In the genomic region with DNA sequence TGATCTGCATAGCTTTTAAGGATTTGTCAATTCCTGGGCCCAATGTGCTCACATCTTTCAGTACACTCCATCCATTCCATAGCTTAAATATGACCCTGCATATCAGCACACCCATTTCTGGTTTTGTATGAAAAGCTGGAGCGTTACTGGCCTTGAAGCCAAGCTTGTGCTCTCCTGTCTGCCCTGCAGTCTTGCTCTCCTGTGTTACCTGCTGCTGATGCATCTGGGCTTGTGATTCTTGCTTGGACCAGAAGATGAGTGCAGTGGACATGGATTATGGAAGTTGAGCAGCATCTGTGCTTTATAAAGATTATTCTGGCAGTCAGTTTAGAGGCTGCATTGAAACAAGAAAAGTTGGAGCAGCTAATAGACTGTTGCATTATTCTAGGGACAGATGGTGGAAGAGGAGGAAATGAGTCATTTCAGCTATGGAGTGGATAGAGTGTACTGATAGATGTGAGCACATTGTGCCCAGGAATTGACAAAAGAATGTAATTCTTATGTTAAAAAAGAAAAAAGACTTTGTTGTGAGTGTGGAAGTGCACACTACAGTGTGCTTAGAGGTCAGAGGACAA, we compare ENCODE assay signal across 18 mouse cellular contexts. TPM values are rescaled to one million over a fixed set of nuclear protein-coding genes. Genes with fewer than 3 reads are reported as not detected.
A peak's percentile ranks its signal among the peaks of the same experiment; 100 is the strongest.
DNase-seq lines count a peak whose midpoint lies in the region; ATAC-seq and TF ChIP-seq lines count a peak whose summit lies in the region.
"Had no signal": no experiment of that assay in that cellular context is flagged by ENCODE, and none has a peak within 500 bp of the region (broad histone marks: within the 10 kb centered on the region; RNA-seq: fewer than 3 reads in every experiment).

No protein-coding gene starts in this region.

- no peak overlapping the region for H3ac ChIP-seq in C2C12 (ENCODE audit: control insufficient read depth, insufficient read length, low read depth)

- no peak overlapping the region for H3K9ac ChIP-seq in limb, embryonic 15.5 days
- H3K9ac ChIP-seq: liver, embryonic 14.5 days; midbrain, embryonic 13.5 days had no signal

- no peak for TF ChIP-seq CTCF in gastrocnemius, adult 2 months (IDR thresholded peaks at IDR 0.05)
- no peak for TF ChIP-seq CTCF in C2C12 (IDR thresholded peaks at IDR 0.05; ENCODE audit: control insufficient read depth, insufficient read depth, insufficient read length)

- DNase-seq in gastrocnemius, adult 2 months, result no peak
- no peak for DNase-seq in gastrocnemius, postnatal 36 days
- no peak for DNase-seq in limb, embryonic 10.5 days (ENCODE audit: low spot score)
- no peak for DNase-seq in adrenal gland, postnatal 10 days
- DNase-seq: adrenal gland, postnatal 36 days; cerebellum, postnatal 36 days; heart, adult 11 months; heart, postnatal 14 days; right cerebral cortex, postnatal 14 days had no signal

- no peak overlapping the region for H3K4me3 ChIP-seq in gastrocnemius, adult 2 months
- no peak overlapping the region for H3K4me3 ChIP-seq in limb, embryonic 15.5 days
- no peak overlapping the region for H3K4me3 ChIP-seq in limb, embryonic 10.5 days
- no peak overlapping the region for H3K4me3 ChIP-seq in C2C12 (ENCODE audit: insufficient read depth, poor library complexity, severe bottlenecking)
- H3K4me3 ChIP-seq: embryonic facial prominence, embryonic 10.5 days; midbrain, embryonic 13.5 days had no signal

- H3K27ac ChIP-seq in gastrocnemius, adult 2 months, result peak overlapping the region; percentile 46
- H3K27ac ChIP-seq in limb, embryonic 15.5 days, result peak overlapping the region; percentile 57; the same call in 1 of the 2 replicates
- H3K27ac ChIP-seq in limb, embryonic 10.5 days, result no peak overlapping the region
- H3K27ac ChIP-seq: embryonic facial prominence, embryonic 10.5 days; liver, embryonic 14.5 days; midbrain, embryonic 13.5 days had no signal

- WGBS in limb, embryonic 15.5 days, result 70% methylated on average over 1 of the region's 1 CpGs
- WGBS in limb, embryonic 10.5 days, result 93% methylated on average over 1 of the region's 1 CpGs

- intact Hi-C loops in gastrocnemius, adult 2 months (cut with DNase I), result no loop called here
- intact Hi-C loops in gastrocnemius, postnatal 36 days (cut with DNase I), result no loop called here

- H3K9me3 ChIP-seq in limb, embryonic 15.5 days, result no peaks in the 10 kb centered on the region
- H3K9me3 ChIP-seq in limb, embryonic 10.5 days (replicated peaks), result no peaks in the 10 kb centered on the region
- H3K9me3 ChIP-seq: embryonic facial prominence, embryonic 10.5 days; G1E; midbrain, embryonic 13.5 days had no signal

- no peaks in the 10 kb centered on the region for H3K27me3 ChIP-seq in limb, embryonic 15.5 days
- no peaks in the 10 kb centered on the region for H3K27me3 ChIP-seq in limb, embryonic 10.5 days (ENCODE audit: low read depth, poor library complexity, severe bottlenecking)
- no peaks in the 10 kb centered on the region for H3K27me3 ChIP-seq in C2C12 (ENCODE audit: control insufficient read depth, insufficient read depth, insufficient read length)
- H3K27me3 ChIP-seq: midbrain, embryonic 13.5 days had no signal

- H3K79me2 ChIP-seq in C2C12 (ENCODE audit: control insufficient read depth, insufficient read depth), result peaks cover 100% of the 10 kb centered on the region

- H3K4me2 ChIP-seq in limb, embryonic 15.5 days, result no peak overlapping the region
- H3K4me2 ChIP-seq: midbrain, embryonic 13.5 days had no signal

- peaks cover 86% of the 10 kb centered on the region for H3K79me3 ChIP-seq in C2C12 (ENCODE audit: low read depth)

- H3K4me1 ChIP-seq in limb, embryonic 15.5 days, result 0 out of 2 replicates have a peak, but pooled peaks cover 8% of the 10 kb centered on the region
- 0 out of 2 replicates have a peak, but pooled peaks cover 3% of the 10 kb centered on the region for H3K4me1 ChIP-seq in limb, embryonic 10.5 days

- peaks cover 3% of the 10 kb centered on the region; the same call in 1 of the 2 replicates for H3K36me3 ChIP-seq in limb, embryonic 15.5 days
- H3K36me3 ChIP-seq in limb, embryonic 10.5 days, result peaks cover 15% of the 10 kb centered on the region
- H3K36me3 ChIP-seq in C2C12 (ENCODE audit: control insufficient read depth, insufficient read depth), result peaks cover 21% of the 10 kb centered on the region
- H3K36me3 ChIP-seq: midbrain, embryonic 13.5 days had no signal

- no peak for ATAC-seq in limb, embryonic 15.5 days (ENCODE audit: insufficient number of reproducible peaks, low FRiP score, low TSS enrichment, low read depth)
- peak; percentile 47 for ATAC-seq in granulocyte monocyte progenitor cell, adult 5-6 weeks (replicated peaks; ENCODE audit: poor library complexity, severe bottlenecking)
- no peak for ATAC-seq in inflammation-experienced regulatory T-cells, adult 6 months
- ATAC-seq: forebrain, embryonic 16.5 days; midbrain, embryonic 13.5 days had no signal

TF ChIP-seq in C2C12, 6 proteins besides CTCF, POLR2A, EP300 and RAD21:
- TF ChIP-seq USF1 (IDR thresholded peaks at IDR 0.05; ENCODE audit: low read depth) (no peak), CEBPB (IDR thresholded peaks at IDR 0.05; ENCODE audit: low read depth) (peak; percentile 19), MYOG (IDR thresholded peaks at IDR 0.05; ENCODE audit: control insufficient read depth, extremely low read depth, insufficient read length) (no peak), FOSL1 (IDR thresholded peaks at IDR 0.05; ENCODE audit: insufficient read depth, low read length, poor library complexity, severe bottlenecking) (no peak), MYOD1 (IDR thresholded peaks at IDR 0.05; ENCODE audit: control insufficient read depth, insufficient read length, low read depth) (peak; percentile 11), MAX (IDR thresholded peaks at IDR 0.05) (peak; percentile 45)
TF ChIP-seq in C2C12: peak in this region for 3.

RNA-seq across cellular contexts. Expression of a gene that starts 19.6 kb away (rescaled TPM):
- 10 to 100 TPM; 56.9 to 68.9 TPM for total RNA-seq in gastrocnemius, adult 2 months (2021)
- total RNA-seq in gastrocnemius, postnatal 36 days (2021), result 10 to 100 TPM; 51.0 to 52.6 TPM
- 65.6 and 76.9 TPM in 2 replicates for polyA plus RNA-seq in limb, embryonic 15.5 days (2015; fragmentation: Nextera tagmentation; extraction: Ambion mirVana)
- 77.6 and 96.4 TPM in 2 replicates for polyA plus RNA-seq in limb, embryonic 10.5 days (2016; fragmentation: Nextera tagmentation; extraction: Ambion mirVana)
- polyA plus RNA-seq in C2C12 (2012; fragmentation: generic; extraction: Trizol), result 38.8 TPM
- 35.4 and 46.8 TPM in 2 replicates for total RNA-seq in granulocyte monocyte progenitor cell, adult 5-6 weeks (2014; fragmentation: Nextera tagmentation)
- 60.4 and 62.0 TPM in 2 replicates for total RNA-seq in granulocyte monocyte progenitor cell, adult 5-6 weeks (2017)
- 10 to 100 TPM; 68.0 to 72.9 TPM for total RNA-seq in adrenal gland, postnatal 10 days (2021)
- 10 to 100 TPM; 20.0 to 28.6 (median 21.7) TPM for polyA plus RNA-seq in inflammation-experienced regulatory T-cells, adult 6 months (2017; shearing (Covaris generic))
